9 mouse cellular contexts compared by ENCODE assay signal in the genomic region with DNA sequence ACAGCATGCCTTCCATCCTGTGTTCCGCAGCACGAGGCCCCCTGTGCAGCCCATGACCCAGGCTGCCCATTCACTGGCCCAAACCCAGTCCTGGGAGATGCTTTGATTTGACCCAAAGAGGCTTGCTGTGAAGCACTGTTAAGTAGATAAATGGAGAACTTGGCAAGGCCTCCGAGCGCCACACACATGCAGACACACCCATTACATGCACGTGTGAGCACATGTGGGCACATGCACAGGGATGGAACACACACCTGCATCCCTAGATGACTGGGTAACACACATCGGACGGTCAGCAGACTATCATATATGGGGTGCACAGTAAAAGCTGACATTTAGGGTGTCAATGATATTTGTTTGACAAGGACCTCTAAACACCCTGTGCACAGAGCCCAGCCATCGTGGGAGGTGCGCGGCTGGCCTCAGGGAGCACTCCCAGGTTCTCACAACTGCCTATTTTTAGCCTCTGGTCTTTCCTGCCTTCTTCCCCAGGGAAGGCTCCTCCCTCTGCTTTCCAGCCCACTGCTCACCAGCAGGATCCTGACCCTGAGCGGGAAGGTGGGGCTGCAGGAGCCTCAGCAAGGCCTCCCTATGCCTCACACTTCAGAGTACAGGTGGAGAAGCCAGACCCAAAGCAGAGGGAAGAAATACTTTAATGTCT.
A peak's percentile ranks its signal among the peaks of the same experiment; 100 is the strongest.
DNase-seq lines count a peak whose midpoint lies in the region; ATAC-seq and TF ChIP-seq lines count a peak whose summit lies in the region.
"Had no signal": no experiment of that assay in that cellular context is flagged by ENCODE, and none has a peak within 500 bp of the region (broad histone marks: within the 10 kb centered on the region; RNA-seq: fewer than 3 reads in every experiment).

No protein-coding gene starts in this region.

- TF ChIP-seq CTCF in CH12.LX (conservative IDR thresholded peaks at IDR 0.05 in 1 of 2, IDR thresholded peaks at IDR 0.05 in 1 of 2; ENCODE audit: low read depth in 2 of 2, low read length in 2 of 2) = no peak

- H3K4me3 ChIP-seq in CH12.LX (replicated peaks in 1 of 3; ENCODE audit: low read depth in 2 of 3, low read length in 2 of 3, poor library complexity in 1 of 3) = no peak overlapping the region
- H3K4me3 ChIP-seq in heart, embryonic 13.5 days = no peak overlapping the region
- H3K4me3 ChIP-seq in kidney, embryonic 16.5 days (ENCODE audit: low read length) = no peak overlapping the region
- H3K4me3 ChIP-seq: hindbrain, embryonic 15.5 days had no signal

- no peak overlapping the region for H3K27ac ChIP-seq in CH12.LX (ENCODE audit: insufficient read depth, low read depth)
- H3K27ac ChIP-seq in heart, embryonic 13.5 days (replicated peaks) = peak overlapping the region; percentile 92
- peak overlapping the region; percentile 67 for H3K27ac ChIP-seq in kidney, embryonic 16.5 days (ENCODE audit: low read length)

- dilution Hi-C loops in CH12.LX (cut with MboI; ENCODE audit: extremely low pct_ligation_motif_present, extremely low pct_unique_long_range_greater_than_20kb, low sequenced_read_pairs) = no loop called here

- 35% methylated on average over 11 of the region's 11 CpGs for WGBS in heart, embryonic 13.5 days
- 42% methylated on average over 11 of the region's 11 CpGs for WGBS in kidney, embryonic 16.5 days

- no peak overlapping the region for H3K4me2 ChIP-seq in CH12.LX (ENCODE audit: insufficient read depth, low read depth, poor library complexity, severe bottlenecking)
- peak overlapping the region; percentile 39 for H3K4me2 ChIP-seq in heart, embryonic 13.5 days
- H3K4me2 ChIP-seq in kidney, embryonic 16.5 days (replicated peaks; ENCODE audit: low read depth, low read length) = no peak overlapping the region
- H3K4me2 ChIP-seq: hindbrain, embryonic 15.5 days had no signal

- TF ChIP-seq EP300 in CH12.LX (IDR thresholded peaks at IDR 0.05; ENCODE audit: low read length) = no peak

- DNase-seq in 3T3-L1 (ENCODE audit: low read depth, low spot score) (peak; percentile 22), CH12.LX (ENCODE audit: extremely low read depth) (no peak)
- DNase-seq in adrenal gland, postnatal 10 days = no peak
- no peak for DNase-seq in adrenal gland, postnatal 14 days
- no peak for DNase-seq in layer of hippocampus, adult 9-11 months
- DNase-seq: right cerebral cortex, adult 18-20 months had no signal

- H3K79me2 ChIP-seq in CH12.LX (replicated peaks; ENCODE audit: control insufficient read depth, extremely low read depth, insufficient read depth, poor library complexity, severe bottlenecking) = peaks cover 9% of the 10 kb centered on the region

- H3K9me3 ChIP-seq in CH12.LX (replicated peaks; ENCODE audit: low read length) = no peaks in the 10 kb centered on the region
- no peaks in the 10 kb centered on the region for H3K9me3 ChIP-seq in heart, embryonic 13.5 days
- H3K9me3 ChIP-seq in kidney, embryonic 16.5 days (ENCODE audit: low read length) = no peaks in the 10 kb centered on the region
- H3K9me3 ChIP-seq: hindbrain, embryonic 15.5 days had no signal

- no peak for TF ChIP-seq POLR2A in CH12.LX (IDR thresholded peaks at IDR 0.05; ENCODE audit: low read depth, low read length)

- H3K27me3 ChIP-seq in CH12.LX (replicated peaks) = no peaks in the 10 kb centered on the region
- no peaks in the 10 kb centered on the region for H3K27me3 ChIP-seq in heart, embryonic 13.5 days (replicated peaks)
- H3K27me3 ChIP-seq in kidney, embryonic 16.5 days (ENCODE audit: insufficient read depth, low read length) = no peaks in the 10 kb centered on the region
- H3K27me3 ChIP-seq: hindbrain, embryonic 15.5 days had no signal

- H3K36me3 ChIP-seq in CH12.LX (replicated peaks in 1 of 2; ENCODE audit: control insufficient read depth in 1 of 2, insufficient read depth in 1 of 2, low read length in 1 of 2) = peaks cover 0 to 29% of the 10 kb centered on the region in 2 experiments
- H3K36me3 ChIP-seq in heart, embryonic 13.5 days = no peaks in the 10 kb centered on the region
- no peaks in the 10 kb centered on the region for H3K36me3 ChIP-seq in kidney, embryonic 16.5 days (ENCODE audit: insufficient read depth, low read length)
- H3K36me3 ChIP-seq: hindbrain, embryonic 15.5 days had no signal

- in situ Hi-C loops in CH12.LX (cut with MboI; ENCODE audit: low pct_ligation_motif_present, low pct_unique_long_range_greater_than_20kb, low sequenced_read_pairs) = loop anchor here (5.0 kb wide), 1 partner anchor 35 kb away; no protein-coding TSS in a partner anchor

- no peak overlapping the region for H3K9ac ChIP-seq in CH12.LX (ENCODE audit: insufficient read depth, low read depth)
- peak overlapping the region; percentile 66 for H3K9ac ChIP-seq in heart, embryonic 13.5 days
- no peak overlapping the region for H3K9ac ChIP-seq in kidney, embryonic 16.5 days (replicated peaks; ENCODE audit: low read length)
- H3K9ac ChIP-seq: hindbrain, embryonic 15.5 days had no signal

- no peak for TF ChIP-seq RAD21 in CH12.LX (IDR thresholded peaks at IDR 0.05; ENCODE audit: low read depth, low read length)

- 0 out of 2 replicates have a peak, but pooled peaks have one; percentile 2 for ATAC-seq in heart, embryonic 13.5 days (ENCODE audit: extremely low read depth, insufficient number of reproducible peaks, low FRiP score, low TSS enrichment)
- peak; percentile 75 for ATAC-seq in kidney, embryonic 16.5 days (ENCODE audit: low FRiP score, low TSS enrichment)

- peaks cover 62 to 97% of the 10 kb centered on the region in 2 experiments for H3K4me1 ChIP-seq in CH12.LX (ENCODE audit: control insufficient read depth in 1 of 2, insufficient read depth in 2 of 2)
- H3K4me1 ChIP-seq in heart, embryonic 13.5 days = peaks cover 96% of the 10 kb centered on the region
- peaks cover 60% of the 10 kb centered on the region for H3K4me1 ChIP-seq in kidney, embryonic 16.5 days (ENCODE audit: insufficient read depth, low read length)

TF ChIP-seq in CH12.LX, 34 proteins besides CTCF, POLR2A, EP300 and RAD21:
- TF ChIP-seq BHLHE40 (IDR thresholded peaks at IDR 0.05; ENCODE audit: low read depth, low read length) (peak; percentile 92), ETS1 (conservative IDR thresholded peaks at IDR 0.05; ENCODE audit: low read depth, low read length) (no peak; the same call in 1 of the 2 replicates), CHD2 (IDR thresholded peaks at IDR 0.05; ENCODE audit: low read length) (no peak)
TF ChIP-seq in CH12.LX: peak in this region for 1.
